Mouse (Mus musculus): Measurements from ENCODE around the gene Cpn2.

Gene Cpn2

GRCm38 (mm10) chr16:30263156-30263555 is 4.1 kb downstream of the Cpn2 start:
- no peaks in the 10 kb centered on the region for H3K36me3 ChIP-seq (ENCODE audit: control insufficient read depth, insufficient read depth, low read length, poor library complexity, severe bottlenecking)
- no peaks in the 10 kb centered on the region for H3K27me3 ChIP-seq (ENCODE audit: control insufficient read depth, insufficient read depth, low read length, poor library complexity, severe bottlenecking)
- no peak for DNase-seq (ENCODE audit: low read depth, low spot score)

- Histone ChIP-seq H3K27me3 (ENCODE audit: control insufficient read depth, insufficient read depth, low read length, poor library complexity, severe bottlenecking) (no peaks in the 10 kb centered on the region), H3K36me3 (ENCODE audit: control insufficient read depth, insufficient read depth, low read length, poor library complexity, severe bottlenecking) (no peaks in the 10 kb centered on the region)
- DNase-seq (ENCODE audit: low read depth, low spot score) = peak; percentile 84
Measured at GRCm38 (mm10) chr16:30262664-30263063, 4.6 kb downstream of the Cpn2 start.

GRCm38 (mm10) chr16:30262157-30262556 is 5.1 kb downstream of the Cpn2 start:
- H3K36me3 ChIP-seq (ENCODE audit: control insufficient read depth, insufficient read depth, low read length, poor library complexity, severe bottlenecking) = no peaks in the 10 kb centered on the region
- no peaks in the 10 kb centered on the region for H3K27me3 ChIP-seq (ENCODE audit: control insufficient read depth, insufficient read depth, low read length, poor library complexity, severe bottlenecking)
- peak; percentile 17 for DNase-seq (ENCODE audit: low read depth, low spot score)

GRCm38 (mm10) chr16:30261341-30261740 is 6.0 kb downstream of the Cpn2 start:
- H3K27me3 ChIP-seq (ENCODE audit: control insufficient read depth, insufficient read depth, low read length, poor library complexity, severe bottlenecking) = no peaks in the 10 kb centered on the region
- no peak for DNase-seq (ENCODE audit: low read depth, low spot score)
- H3K36me3 ChIP-seq (ENCODE audit: control insufficient read depth, insufficient read depth, low read length, poor library complexity, severe bottlenecking) = no peaks in the 10 kb centered on the region

- no peak for DNase-seq (ENCODE audit: low read depth, low spot score)
Measured at GRCm38 (mm10) chr16:30260012-30260635, 7.2 kb downstream of the Cpn2 start.

GRCm38 (mm10) chr16:30259444-30259843 is 7.9 kb downstream of the Cpn2 start:
- Histone ChIP-seq H3K36me3 (ENCODE audit: control insufficient read depth, insufficient read depth, low read length, poor library complexity, severe bottlenecking) (no peaks in the 10 kb centered on the region), H3K27me3 (ENCODE audit: control insufficient read depth, insufficient read depth, low read length, poor library complexity, severe bottlenecking) (no peaks in the 10 kb centered on the region)
- DNase-seq (ENCODE audit: low read depth, low spot score) = no peak

More at GRCm38 (mm10) chr16:30260012-30260635, 7.2 kb downstream of the Cpn2 start:
- Histone ChIP-seq H3K36me3 (ENCODE audit: control insufficient read depth, insufficient read depth, low read length, poor library complexity, severe bottlenecking) (no peaks in the 10 kb centered on the region), H3K27me3 (ENCODE audit: control insufficient read depth, insufficient read depth, low read length, poor library complexity, severe bottlenecking) (no peaks in the 10 kb centered on the region)

- Histone ChIP-seq H3K27me3 (ENCODE audit: control insufficient read depth, insufficient read depth, low read length, poor library complexity, severe bottlenecking) (no peaks in the 10 kb centered on the region), H3K36me3 (ENCODE audit: control insufficient read depth, insufficient read depth, low read length, poor library complexity, severe bottlenecking) (no peaks in the 10 kb centered on the region)
- DNase-seq (ENCODE audit: low read depth, low spot score) = no peak
Measured at GRCm38 (mm10) chr16:30258441-30258840, 8.9 kb downstream of the Cpn2 start.

- no peak for DNase-seq (ENCODE audit: low read depth, low spot score)
- Histone ChIP-seq H3K27me3 (ENCODE audit: control insufficient read depth, insufficient read depth, low read length, poor library complexity, severe bottlenecking) (no peaks in the 10 kb centered on the region), H3K36me3 (ENCODE audit: control insufficient read depth, insufficient read depth, low read length, poor library complexity, severe bottlenecking) (no peaks in the 10 kb centered on the region)
Measured at GRCm38 (mm10) chr16:30257718-30258117, 9.6 kb downstream of the Cpn2 start.

- no peak for DNase-seq (ENCODE audit: low read depth, low spot score)
Measured at GRCm38 (mm10) chr16:30255061-30255460, 12.2 kb downstream of the Cpn2 start.

GRCm38 (mm10) chr16:30253900-30254299 is 13.4 kb downstream of the Cpn2 start:
- Histone ChIP-seq H3K36me3 (ENCODE audit: control insufficient read depth, insufficient read depth, low read length, poor library complexity, severe bottlenecking) (no peaks in the 10 kb centered on the region), H3K27me3 (ENCODE audit: control insufficient read depth, insufficient read depth, low read length, poor library complexity, severe bottlenecking) (no peaks in the 10 kb centered on the region)
- no peak for DNase-seq (ENCODE audit: low read depth, low spot score)

More at GRCm38 (mm10) chr16:30255061-30255460, 12.2 kb downstream of the Cpn2 start:
- H3K27me3 ChIP-seq (ENCODE audit: control insufficient read depth, insufficient read depth, low read length, poor library complexity, severe bottlenecking) = no peaks in the 10 kb centered on the region
- no peaks in the 10 kb centered on the region for H3K36me3 ChIP-seq (ENCODE audit: control insufficient read depth, insufficient read depth, low read length, poor library complexity, severe bottlenecking)

- H3K27me3 ChIP-seq (ENCODE audit: control insufficient read depth, insufficient read depth, low read length, poor library complexity, severe bottlenecking) = no peaks in the 10 kb centered on the region
- H3K36me3 ChIP-seq (ENCODE audit: control insufficient read depth, insufficient read depth, low read length, poor library complexity, severe bottlenecking) = no peaks in the 10 kb centered on the region
- DNase-seq (ENCODE audit: low read depth, low spot score) = no peak
Measured at GRCm38 (mm10) chr16:30253374-30253773, 13.9 kb downstream of the Cpn2 start.

- Histone ChIP-seq H3K27me3 (ENCODE audit: control insufficient read depth, insufficient read depth, low read length, poor library complexity, severe bottlenecking) (no peaks in the 10 kb centered on the region), H3K36me3 (ENCODE audit: control insufficient read depth, insufficient read depth, low read length, poor library complexity, severe bottlenecking) (no peaks in the 10 kb centered on the region)
- peak; percentile 89 for DNase-seq (ENCODE audit: low read depth, low spot score)
Measured at GRCm38 (mm10) chr16:30252003-30252418, 15.3 kb downstream of the Cpn2 start.

- no peak for DNase-seq (ENCODE audit: low read depth, low spot score)
- no peaks in the 10 kb centered on the region for H3K36me3 ChIP-seq (ENCODE audit: control insufficient read depth, insufficient read depth, low read length, poor library complexity, severe bottlenecking)
- H3K27me3 ChIP-seq (ENCODE audit: control insufficient read depth, insufficient read depth, low read length, poor library complexity, severe bottlenecking) = no peaks in the 10 kb centered on the region
Measured at GRCm38 (mm10) chr16:30244037-30244700, 23.1 kb downstream of the Cpn2 start.

GRCm38 (mm10) chr16:30241623-30242022 is 25.7 kb downstream of the Cpn2 start:
- Histone ChIP-seq H3K27me3 (ENCODE audit: control insufficient read depth, insufficient read depth, low read length, poor library complexity, severe bottlenecking) (no peaks in the 10 kb centered on the region), H3K36me3 (ENCODE audit: control insufficient read depth, insufficient read depth, low read length, poor library complexity, severe bottlenecking) (no peaks in the 10 kb centered on the region)
- DNase-seq (ENCODE audit: low read depth, low spot score) = no peak

- H3K36me3 ChIP-seq (ENCODE audit: control insufficient read depth, insufficient read depth, low read length, poor library complexity, severe bottlenecking) = no peaks in the 10 kb centered on the region
- no peak for DNase-seq (ENCODE audit: low read depth, low spot score)
Measured at GRCm38 (mm10) chr16:30238791-30239190, 28.5 kb downstream of the Cpn2 start.

More at GRCm38 (mm10) chr16:30238791-30239190, 28.5 kb downstream of the Cpn2 start:
- no peaks in the 10 kb centered on the region for H3K27me3 ChIP-seq (ENCODE audit: control insufficient read depth, insufficient read depth, low read length, poor library complexity, severe bottlenecking)

Measured in splenic B cell, adult 2 months (primary cell).